ENCODE assay signal across 18 mouse cellular contexts in genomic region chr4:124241600-124241999, GRCm38 (mm10).
DNase-seq lines count a peak whose midpoint lies in the region; ATAC-seq and TF ChIP-seq lines count a peak whose summit lies in the region.
"Had no signal": no experiment of that assay in that cellular context is flagged by ENCODE, and none has a peak within 500 bp of the region (broad histone marks: within the 10 kb centered on the region; RNA-seq: fewer than 3 reads in every experiment).

No protein-coding gene starts in this region.

- 13% methylated on average over 13 of the region's 13 CpGs for WGBS in lung, embryonic 14.5 days
- WGBS in lung, adult 2 months: 28% methylated on average over 13 of the region's 13 CpGs
- 23% methylated on average over 13 of the region's 13 CpGs for WGBS in embryonic facial prominence, embryonic 11.5 days
- WGBS in midbrain, embryonic 15.5 days: 19% methylated on average over 13 of the region's 13 CpGs
- WGBS in liver, embryonic 12.5 days (ENCODE audit: insufficient replicate concordance): 38% methylated on average over 13 of the region's 13 CpGs

- H3K27ac ChIP-seq in lung, embryonic 14.5 days (ENCODE audit: low read depth): no peak overlapping the region
- no peak overlapping the region for H3K27ac ChIP-seq in embryonic facial prominence, embryonic 11.5 days (replicated peaks; ENCODE audit: low read depth, low read length)
- no peak overlapping the region for H3K27ac ChIP-seq in midbrain, embryonic 15.5 days
- no peak overlapping the region for H3K27ac ChIP-seq in liver, embryonic 12.5 days
- H3K27ac ChIP-seq: heart, adult 2 months; heart, embryonic 15.5 days; limb, embryonic 15.5 days had no signal

- no peak overlapping the region for H3K4me3 ChIP-seq in lung, embryonic 14.5 days (ENCODE audit: low read depth, low read length)
- no peak overlapping the region for H3K4me3 ChIP-seq in lung, adult 2 months (replicated peaks; ENCODE audit: extremely low read depth, low read depth, low read length)
- no peak overlapping the region for H3K4me3 ChIP-seq in embryonic facial prominence, embryonic 11.5 days (ENCODE audit: low read depth, low read length)
- H3K4me3 ChIP-seq in midbrain, embryonic 15.5 days: no peak overlapping the region
- no peak overlapping the region for H3K4me3 ChIP-seq in liver, embryonic 12.5 days
- H3K4me3 ChIP-seq: heart, adult 2 months; heart, embryonic 15.5 days; limb, embryonic 15.5 days had no signal

- TF ChIP-seq POLR2A in lung, adult 2 months (IDR thresholded peaks at IDR 0.05; ENCODE audit: borderline replicate concordance, extremely low read depth, low read depth, low read length): no peak

- no peaks in the 10 kb centered on the region for H3K9me3 ChIP-seq in lung, embryonic 14.5 days (ENCODE audit: low read depth, low read length)
- no peaks in the 10 kb centered on the region for H3K9me3 ChIP-seq in embryonic facial prominence, embryonic 11.5 days (replicated peaks; ENCODE audit: control insufficient read depth, low read length)
- no peaks in the 10 kb centered on the region for H3K9me3 ChIP-seq in midbrain, embryonic 15.5 days
- no peaks in the 10 kb centered on the region for H3K9me3 ChIP-seq in liver, embryonic 12.5 days (replicated peaks)
- H3K9me3 ChIP-seq: G1E; heart, embryonic 15.5 days; limb, embryonic 15.5 days had no signal

- no peaks in the 10 kb centered on the region for H3K27me3 ChIP-seq in lung, embryonic 14.5 days (ENCODE audit: insufficient read depth, low read length)
- no peaks in the 10 kb centered on the region for H3K27me3 ChIP-seq in embryonic facial prominence, embryonic 11.5 days (ENCODE audit: control insufficient read depth, insufficient read depth, low read length)
- H3K27me3 ChIP-seq in midbrain, embryonic 15.5 days (replicated peaks): no peaks in the 10 kb centered on the region
- no peaks in the 10 kb centered on the region for H3K27me3 ChIP-seq in liver, embryonic 12.5 days (replicated peaks)

- no peak overlapping the region for H3K9ac ChIP-seq in lung, embryonic 14.5 days
- H3K9ac ChIP-seq in embryonic facial prominence, embryonic 11.5 days (replicated peaks; ENCODE audit: low read length): no peak overlapping the region
- H3K9ac ChIP-seq in midbrain, embryonic 15.5 days: no peak overlapping the region
- H3K9ac ChIP-seq in liver, embryonic 12.5 days: no peak overlapping the region
- H3K9ac ChIP-seq: heart, embryonic 15.5 days; limb, embryonic 15.5 days; liver, postnatal 0 days had no signal

- no peak for ATAC-seq in lung, embryonic 14.5 days (ENCODE audit: insufficient read depth)
- ATAC-seq in embryonic facial prominence, embryonic 11.5 days (replicated peaks; ENCODE audit: insufficient number of reproducible peaks, low FRiP score, low TSS enrichment, low read depth): no peak
- ATAC-seq in midbrain, embryonic 15.5 days (replicated peaks): no peak
- no peak for ATAC-seq in liver, embryonic 12.5 days
- ATAC-seq: CD4-positive, CD25-positive, alpha-beta regulatory T cell, adult 4 months; liver, postnatal 0 days had no signal

- DNase-seq in embryo, embryonic 11 days: peak; percentile 24
- no peak for DNase-seq in embryo, embryonic 10 days (ENCODE audit: low spot score)
- DNase-seq in lung, embryonic 14.5 days: peak; percentile 14
- DNase-seq in lung, adult 2 months: no peak
- peak; percentile 24 for DNase-seq in embryonic facial prominence, embryonic 11.5 days (ENCODE audit: low spot score)
- no peak for DNase-seq in urinary bladder, adult 18-20 months (ENCODE audit: low spot score in 2 of 2)
- DNase-seq: cerebellum, postnatal 10 days; gastrocnemius, postnatal 10 days; heart, adult 2 months; kidney, adult 18-20 months; liver, postnatal 0 days; thymus, adult 18-20 months had no signal

- no peaks in the 10 kb centered on the region for H3K4me1 ChIP-seq in lung, embryonic 14.5 days (ENCODE audit: insufficient read depth)
- no peaks in the 10 kb centered on the region; the same call in 1 of the 2 replicates for H3K4me1 ChIP-seq in lung, adult 2 months (ENCODE audit: control insufficient read depth, insufficient read depth, low read length)
- H3K4me1 ChIP-seq in embryonic facial prominence, embryonic 11.5 days (ENCODE audit: control insufficient read depth, insufficient read depth, low read length): no peaks in the 10 kb centered on the region
- H3K4me1 ChIP-seq in midbrain, embryonic 15.5 days: peaks cover 23% of the 10 kb centered on the region
- no peaks in the 10 kb centered on the region for H3K4me1 ChIP-seq in liver, embryonic 12.5 days

- TF ChIP-seq CTCF in lung, embryonic 14.5 days (IDR thresholded peaks at IDR 0.05; ENCODE audit: low read depth): no peak
- TF ChIP-seq CTCF in lung, adult 2 months (IDR thresholded peaks at IDR 0.05; ENCODE audit: insufficient read depth, low read length): no peak

- no peaks in the 10 kb centered on the region for H3K36me3 ChIP-seq in lung, embryonic 14.5 days (ENCODE audit: insufficient read depth)
- H3K36me3 ChIP-seq in embryonic facial prominence, embryonic 11.5 days (replicated peaks; ENCODE audit: control insufficient read depth, insufficient read depth, low read depth, low read length): no peaks in the 10 kb centered on the region
- no peaks in the 10 kb centered on the region for H3K36me3 ChIP-seq in midbrain, embryonic 15.5 days (replicated peaks)
- H3K36me3 ChIP-seq in liver, embryonic 12.5 days: no peaks in the 10 kb centered on the region
- H3K36me3 ChIP-seq: G1E; heart, embryonic 15.5 days; limb, embryonic 15.5 days had no signal

- no peak overlapping the region for H3K4me2 ChIP-seq in lung, embryonic 14.5 days
- H3K4me2 ChIP-seq in embryonic facial prominence, embryonic 11.5 days (ENCODE audit: low read depth, low read length): no peak overlapping the region
- H3K4me2 ChIP-seq in midbrain, embryonic 15.5 days: peak overlapping the region; percentile 24; the same call in 1 of the 2 replicates
- no peak overlapping the region for H3K4me2 ChIP-seq in liver, embryonic 12.5 days
- H3K4me2 ChIP-seq: heart, embryonic 15.5 days; limb, embryonic 15.5 days had no signal

Comparison
In these comparisons a context has a peak if more than half of its experiments do, and no peak if none do; other contexts are left out.
1. DNase-seq: peak in embryo, embryonic 11 days (single experiment), lung, embryonic 14.5 days (single experiment) and embryonic facial prominence, embryonic 11.5 days (single experiment); none in embryo, embryonic 10 days (single experiment), lung, adult 2 months (single experiment) and urinary bladder, adult 18-20 months (0 of 2).